Mouse (Mus musculus): ENCODE results near the gene Mt4.

- TF ChIP-seq MAFK (IDR thresholded peaks at IDR 0.05; ENCODE audit: insufficient read depth, low read depth, low read length): no peak
- no peak for TF ChIP-seq CHD2 (IDR thresholded peaks at IDR 0.05; ENCODE audit: low read depth, low read length)
Observed at GRCm38 (mm10) chr8:94185791-94186190, 48.8 kb downstream of the Mt4 start.

Measured in ES-E14 (cell line).